Mouse (Mus musculus) forebrain, embryonic 15.5 days (tissue): Measurements from ENCODE around the gene Etl4. TPM values are rescaled to one million over a fixed set of nuclear protein-coding genes. Genes with fewer than 3 reads are reported as not detected.

Experiments
- ATAC-seq: fragments of 200-750 bp; cut with Nextera tagmentation; replicated peaks from 2 replicates; pipeline ENCODE4 v1.8.0; 2017; ENCODE audit warnings: mild to moderate bottlenecking, moderate TSS enrichment, moderate library complexity
- H3K27ac ChIP-seq: fragments of 300-500 bp; sonication (generic); replicated peaks from 2 replicates; pipeline ENCODE4 v1.5.1; 2015; ENCODE audit warnings: mild to moderate bottlenecking, inconsistent platforms
- H3K27me3 ChIP-seq: fragments of 300-500 bp; sonication (generic); 2 replicates; pipeline ENCODE4 v1.6.1; 2015; ENCODE audit warnings: inconsistent platforms
- H3K36me3 ChIP-seq: fragments of 300-500 bp; sonication (generic); 2 replicates; pipeline ENCODE4 v1.6.1; 2015; ENCODE audit warnings: mild to moderate bottlenecking, inconsistent platforms
- H3K4me1 ChIP-seq: fragments of 300-500 bp; sonication (generic); 2 replicates; pipeline ENCODE4 v1.6.1; 2015; ENCODE audit warnings: inconsistent platforms
- H3K4me2 ChIP-seq: fragments of 300-500 bp; sonication (generic); replicated peaks from 2 replicates; pipeline ENCODE4 v1.6.1; 2015; ENCODE audit warnings: mild to moderate bottlenecking, inconsistent platforms
- H3K4me3 ChIP-seq: fragments of 300-500 bp; sonication (generic); 2 replicates; pipeline ENCODE4 v1.5.1; 2015; ENCODE audit warnings: mild to moderate bottlenecking, inconsistent platforms
- H3K9ac ChIP-seq: fragments of 300-500 bp; sonication (generic); replicated peaks from 2 replicates; pipeline ENCODE4 v1.6.1; 2015; ENCODE audit warnings: mild to moderate bottlenecking, inconsistent platforms
- H3K9me3 ChIP-seq: fragments of 300-500 bp; sonication (generic); 2 replicates; pipeline ENCODE4 v1.6.1; 2016; ENCODE audit warnings: inconsistent platforms
- WGBS: fragments of 180-500 bp; shearing (Covaris S2); methylation state at CpG from one replicate; pipeline ENCODE4 v1.1.7; 2015; ENCODE audit warnings: mixed read lengths; 5-methylcytosine and 5-hydroxymethylcytosine counted together
- polyA plus RNA-seq: library from polyadenylated mRNA; unstranded; fragments of >200 nt; fragmentation: Nextera tagmentation; extraction: Ambion mirVana; gene quantifications from 2 replicates; pipeline ENCODE4 v1.2.1, GENCODE M21; 2015

Gene Etl4
- polyA plus RNA-seq, 1 experiment from 2014 or later: 15.7 TPM

DNA sequence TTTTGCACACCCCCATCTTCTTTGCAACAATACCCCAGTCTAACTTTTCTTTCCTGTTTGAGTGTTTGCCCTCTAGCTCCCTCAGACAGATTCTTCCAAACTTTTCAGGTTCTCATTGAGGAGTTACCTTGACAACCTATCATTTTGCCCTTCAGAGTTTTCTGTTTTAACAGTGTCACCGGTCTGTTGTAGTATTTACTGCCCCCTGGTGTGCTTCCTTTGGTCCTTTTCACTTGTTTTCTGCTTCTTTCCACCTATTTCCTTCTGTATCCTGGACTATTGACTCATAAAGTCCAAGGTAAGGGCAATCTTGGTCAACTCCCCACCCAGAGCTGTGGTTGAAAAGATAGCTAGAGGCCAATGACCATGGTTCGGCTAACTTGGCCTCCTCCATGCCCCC lies 569.6 kb downstream of the Etl4 start:
- no peaks in the 10 kb centered on the region for H3K9me3 ChIP-seq
- no peak overlapping the region for H3K4me2 ChIP-seq
- WGBS: 89% methylated on average over 2 of the region's 2 CpGs
- H3K4me1 ChIP-seq: no peaks in the 10 kb centered on the region
- no peak overlapping the region for H3K4me3 ChIP-seq
- H3K36me3 ChIP-seq: no peaks in the 10 kb centered on the region
- no peak for ATAC-seq
- no peaks in the 10 kb centered on the region for H3K27me3 ChIP-seq
- H3K27ac ChIP-seq: no peak overlapping the region
- H3K9ac ChIP-seq: no peak overlapping the region

DNA sequence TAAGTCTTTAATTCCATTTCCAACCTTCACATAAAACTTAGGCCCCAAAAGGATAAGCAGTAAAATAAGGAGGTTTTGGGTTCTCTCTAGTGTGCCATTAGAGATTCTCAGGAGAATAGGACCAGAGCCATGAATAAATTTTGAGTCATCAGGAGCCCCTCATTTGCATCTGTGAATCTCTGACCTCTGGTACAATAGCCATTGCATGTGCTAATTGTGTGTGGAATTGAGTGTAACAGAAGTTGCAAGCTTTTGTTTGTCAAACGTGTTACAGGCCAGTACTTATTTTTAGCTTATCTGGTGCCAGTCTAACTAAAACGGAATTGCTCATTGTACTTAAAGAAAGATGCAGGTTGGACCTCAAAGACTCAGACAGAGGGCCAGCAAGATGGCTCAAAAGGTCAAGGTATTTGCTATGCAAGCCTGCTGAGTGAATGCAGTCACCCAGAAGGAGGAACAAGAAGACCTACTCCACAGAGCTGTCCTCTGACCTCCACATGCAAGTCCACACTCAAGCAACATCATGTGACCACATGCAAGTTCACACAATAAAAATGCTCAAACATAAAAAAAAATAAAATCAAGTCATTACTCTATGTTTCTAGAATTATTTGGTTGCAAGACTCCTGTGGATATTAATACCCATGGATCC lies 576.7 kb downstream of the Etl4 start:
- no peaks in the 10 kb centered on the region for H3K36me3 ChIP-seq
- H3K4me1 ChIP-seq: no peaks in the 10 kb centered on the region
- no peak for ATAC-seq
- H3K27ac ChIP-seq: no peak overlapping the region
- no peaks in the 10 kb centered on the region for H3K9me3 ChIP-seq
- H3K4me2 ChIP-seq: no peak overlapping the region
- H3K27me3 ChIP-seq: no peaks in the 10 kb centered on the region
- no peak overlapping the region for H3K9ac ChIP-seq
- H3K4me3 ChIP-seq: no peak overlapping the region
- 6% methylated on average over 2 of the region's 2 CpGs for WGBS

DNA sequence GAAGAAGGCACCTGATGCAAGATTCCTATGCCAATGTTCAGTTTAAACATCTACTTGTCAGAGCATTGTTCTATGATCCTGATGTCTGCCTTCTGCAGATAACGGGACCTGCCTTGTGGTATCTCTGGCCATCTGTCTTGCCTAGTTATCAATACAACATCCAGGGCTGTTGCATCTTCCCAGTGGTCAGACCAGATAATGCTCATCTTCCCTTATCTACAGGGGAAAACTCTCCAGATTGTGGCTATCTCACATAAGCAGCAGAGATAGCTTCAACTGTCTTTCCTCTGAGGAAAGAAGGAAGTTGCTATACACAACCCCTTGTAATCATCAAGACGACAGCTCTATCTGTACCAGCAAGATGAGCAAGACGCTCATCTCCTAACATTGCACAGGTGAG lies 579.5 kb downstream of the Etl4 start:
- H3K27ac ChIP-seq: no peak overlapping the region
- H3K4me2 ChIP-seq: no peak overlapping the region
- H3K9ac ChIP-seq: no peak overlapping the region
- no peaks in the 10 kb centered on the region for H3K27me3 ChIP-seq
- H3K36me3 ChIP-seq: no peaks in the 10 kb centered on the region
- H3K4me3 ChIP-seq: no peak overlapping the region
- H3K9me3 ChIP-seq: no peaks in the 10 kb centered on the region
- ATAC-seq: no peak
- no peaks in the 10 kb centered on the region for H3K4me1 ChIP-seq
- WGBS: 98% methylated on average over 3 of the region's 3 CpGs

DNA sequence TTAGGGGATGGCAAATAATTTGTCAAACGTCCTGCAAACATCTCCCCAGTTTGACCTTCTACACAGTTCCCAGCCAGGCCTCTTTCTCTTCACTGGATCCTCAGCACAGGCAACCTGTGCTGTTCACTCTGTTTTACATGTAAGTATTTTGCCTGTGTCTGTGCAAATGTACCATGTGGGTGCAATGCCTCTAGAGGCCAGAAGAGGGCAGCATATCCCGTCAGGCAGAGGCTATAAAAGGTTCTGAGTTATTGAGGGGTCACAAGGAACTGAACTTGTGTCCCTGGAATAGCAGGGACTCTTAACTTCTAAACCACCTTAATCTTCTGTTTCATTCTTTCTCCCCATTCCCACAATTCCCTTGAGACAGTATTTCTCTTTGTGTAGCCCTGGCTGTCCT lies 582.5 kb downstream of the Etl4 start:
- H3K9ac ChIP-seq: no peak overlapping the region
- H3K4me1 ChIP-seq: no peaks in the 10 kb centered on the region
- H3K36me3 ChIP-seq: no peaks in the 10 kb centered on the region
- ATAC-seq: no peak
- no peak overlapping the region for H3K4me2 ChIP-seq
- WGBS: 43% methylated on average over 2 of the region's 2 CpGs
- H3K27ac ChIP-seq: no peak overlapping the region
- H3K9me3 ChIP-seq: no peaks in the 10 kb centered on the region
- H3K27me3 ChIP-seq: no peaks in the 10 kb centered on the region
- no peak overlapping the region for H3K4me3 ChIP-seq

DNA sequence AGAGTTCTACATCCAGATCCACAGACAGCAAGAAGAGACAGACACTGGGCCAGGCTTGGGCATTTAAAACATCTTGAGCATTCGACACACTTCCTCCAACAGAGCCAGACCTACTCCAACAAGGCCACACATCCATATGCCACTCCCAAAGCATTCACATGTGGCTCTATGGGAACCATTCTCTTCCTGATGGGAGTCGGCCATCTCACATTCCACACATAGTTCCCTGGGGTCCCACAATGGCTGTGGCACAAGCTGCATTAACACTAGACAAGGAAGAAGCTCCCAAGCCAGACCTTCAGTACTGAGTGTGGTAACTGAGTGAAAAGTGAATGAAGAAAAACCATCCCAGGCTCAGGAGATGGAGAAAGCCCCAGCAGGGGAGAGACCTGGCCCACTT lies 584.2 kb downstream of the Etl4 start:
- WGBS: 82% methylated on average over 2 of the region's 2 CpGs
- no peak overlapping the region for H3K27ac ChIP-seq
- H3K27me3 ChIP-seq: no peaks in the 10 kb centered on the region
- H3K9ac ChIP-seq: no peak overlapping the region
- H3K36me3 ChIP-seq: no peaks in the 10 kb centered on the region
- no peak overlapping the region for H3K4me2 ChIP-seq
- no peaks in the 10 kb centered on the region for H3K9me3 ChIP-seq
- H3K4me3 ChIP-seq: no peak overlapping the region
- no peak for ATAC-seq
- H3K4me1 ChIP-seq: no peaks in the 10 kb centered on the region

DNA sequence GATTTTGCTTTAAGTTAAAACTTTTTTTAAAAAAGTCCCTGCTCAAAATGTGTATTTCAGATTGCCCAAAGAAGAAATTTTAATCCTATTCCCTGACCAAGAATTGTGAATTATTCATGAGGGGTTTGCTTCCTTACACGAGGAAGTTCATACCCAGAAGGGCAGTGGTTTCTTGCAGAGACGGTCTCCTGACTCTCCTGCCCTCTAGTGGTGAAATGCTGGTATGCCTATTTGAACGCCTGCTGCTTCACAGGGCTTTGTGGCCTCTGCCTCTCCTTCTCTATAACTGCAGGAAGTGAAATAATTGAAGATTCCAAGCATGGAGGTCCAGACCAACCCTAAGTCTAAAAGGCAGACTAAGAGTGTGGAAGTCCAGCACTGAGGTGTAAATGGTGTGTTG lies 585.1 kb downstream of the Etl4 start:
- Histone ChIP-seq H3K4me3 (no peak overlapping the region), H3K9ac (no peak overlapping the region), H3K36me3 (no peaks in the 10 kb centered on the region), H3K4me2 (no peak overlapping the region), H3K9me3 (no peaks in the 10 kb centered on the region), H3K27me3 (no peaks in the 10 kb centered on the region), H3K4me1 (no peaks in the 10 kb centered on the region), H3K27ac (no peak overlapping the region)
- 9% methylated on average over 3 of the region's 3 CpGs for WGBS
- no peak; the same call in 1 of the 2 replicates for ATAC-seq

DNA sequence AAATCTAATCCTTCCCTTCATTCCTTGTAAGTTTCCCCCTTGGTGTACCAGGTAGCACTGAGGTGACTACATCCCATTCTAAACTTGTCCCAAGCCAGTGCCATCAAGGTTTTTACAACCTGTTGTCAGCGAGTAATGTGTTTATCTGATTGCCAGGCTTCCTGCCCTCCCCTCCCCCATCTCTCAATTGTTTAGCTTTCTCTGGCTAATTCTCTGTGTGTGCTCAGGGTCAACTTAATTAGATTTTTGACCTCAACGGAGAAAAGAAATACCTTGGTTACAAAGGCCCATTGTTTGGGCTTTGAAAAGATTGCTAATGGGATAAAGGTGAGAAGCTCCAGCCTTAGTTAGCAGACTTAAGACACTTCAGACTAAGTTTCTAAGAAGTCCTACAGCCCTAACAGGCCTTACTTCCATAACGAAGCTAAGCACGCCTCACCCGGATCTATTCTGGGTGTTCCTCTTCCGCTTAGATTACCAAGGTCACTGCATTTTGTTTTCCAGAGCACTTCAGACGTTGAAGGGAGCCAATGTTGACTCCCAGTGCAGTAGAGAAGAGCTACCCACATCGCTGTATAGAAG lies 586.7 kb downstream of the Etl4 start:
- WGBS: 19% methylated on average over 8 of the region's 8 CpGs
- Histone ChIP-seq H3K4me2 (no peak overlapping the region), H3K27ac (no peak overlapping the region), H3K36me3 (no peaks in the 10 kb centered on the region), H3K9me3 (no peaks in the 10 kb centered on the region), H3K27me3 (no peaks in the 10 kb centered on the region), H3K4me3 (no peak overlapping the region), H3K9ac (no peak overlapping the region), H3K4me1 (no peaks in the 10 kb centered on the region)
- no peak for ATAC-seq

DNA sequence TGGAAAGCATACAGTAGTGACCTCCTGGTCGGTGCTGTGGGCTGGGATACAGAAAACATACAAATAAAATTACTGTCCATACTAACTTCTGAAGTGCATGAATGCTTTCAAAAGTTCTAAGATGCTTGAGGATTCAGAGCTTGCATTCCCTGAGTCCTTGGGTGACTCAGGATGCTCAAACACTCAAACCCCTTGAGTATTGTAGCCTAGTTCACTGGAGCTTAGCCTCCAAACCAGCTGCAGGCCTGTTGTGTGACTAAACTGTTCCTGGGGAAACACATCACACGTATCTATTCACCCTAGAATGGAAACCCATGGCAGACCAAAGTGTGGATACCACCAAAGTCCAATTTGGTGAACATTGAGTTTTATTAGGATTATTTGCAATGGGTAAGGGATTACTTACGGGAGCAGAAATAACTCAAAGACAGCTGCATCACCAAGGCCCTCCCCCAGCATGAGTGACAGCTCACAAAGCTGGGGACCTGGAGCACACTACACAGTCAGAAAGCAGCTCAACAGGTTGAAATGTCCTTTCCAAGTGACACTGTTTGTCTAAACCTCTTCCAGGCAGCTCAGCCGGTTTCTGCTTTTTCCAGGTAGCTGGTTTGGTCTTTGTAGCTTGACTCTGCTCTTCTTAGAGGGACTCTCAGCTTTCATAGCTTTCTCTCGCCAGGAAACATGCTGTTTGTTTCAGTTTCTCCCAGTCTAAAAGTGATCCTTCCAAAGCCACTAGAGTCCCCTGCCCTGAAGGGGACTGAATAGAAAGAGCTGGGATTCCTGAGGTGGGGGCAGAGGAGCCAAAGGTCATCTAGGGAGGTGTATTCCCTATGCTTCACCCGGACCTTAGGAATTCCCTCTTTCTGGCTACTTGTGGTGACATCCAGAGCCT lies 598.5 kb downstream of the Etl4 start:
- H3K27ac ChIP-seq: no peak overlapping the region
- no peak for ATAC-seq
- H3K4me2 ChIP-seq: no peak overlapping the region
- H3K27me3 ChIP-seq: no peaks in the 10 kb centered on the region
- no peaks in the 10 kb centered on the region for H3K9me3 ChIP-seq
- WGBS: 64% methylated on average over 6 of the region's 6 CpGs
- no peaks in the 10 kb centered on the region for H3K36me3 ChIP-seq
- H3K4me3 ChIP-seq: no peak overlapping the region
- H3K9ac ChIP-seq: no peak overlapping the region
- no peaks in the 10 kb centered on the region for H3K4me1 ChIP-seq

DNA sequence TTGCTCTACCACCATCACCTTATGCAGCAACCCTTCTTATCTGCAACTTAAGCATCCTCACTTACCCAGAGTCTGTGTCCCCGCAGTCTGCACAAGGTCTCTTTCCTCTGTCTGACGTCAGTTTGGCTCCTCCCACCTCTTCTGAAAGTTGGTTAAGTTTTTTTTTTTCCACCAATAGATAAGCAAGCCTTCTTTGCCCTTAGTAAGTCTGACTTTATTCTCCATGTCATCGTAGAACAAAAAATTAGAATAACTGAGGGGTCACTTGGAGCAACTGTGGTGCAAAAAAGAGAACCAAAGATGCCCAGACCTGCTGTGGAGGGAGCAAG lies 599.1 kb downstream of the Etl4 start:
- ATAC-seq: no peak

DNA sequence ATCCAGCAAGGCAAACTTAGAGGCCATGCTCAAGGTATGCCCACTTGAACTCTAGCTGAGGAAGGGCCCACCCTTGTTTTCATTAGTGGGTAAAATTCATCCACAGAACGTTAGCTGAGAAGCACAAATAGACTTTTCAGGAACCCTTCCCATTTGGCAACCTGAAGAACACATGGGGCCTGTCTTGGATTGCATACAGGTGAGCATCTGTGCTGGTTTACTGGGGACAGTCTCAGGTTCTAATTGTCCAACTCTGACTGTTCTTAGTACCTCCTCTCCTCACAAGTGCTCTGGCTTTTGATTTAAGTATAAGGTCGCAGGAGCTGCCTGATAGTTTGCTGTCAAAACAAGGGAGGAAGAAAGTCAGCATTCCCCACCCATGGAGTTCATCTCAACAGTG lies 600.5 kb downstream of the Etl4 start:
- Histone ChIP-seq H3K27me3 (no peaks in the 10 kb centered on the region), H3K27ac (no peak overlapping the region), H3K9me3 (no peaks in the 10 kb centered on the region), H3K9ac (no peak overlapping the region), H3K4me3 (no peak overlapping the region), H3K4me1 (no peaks in the 10 kb centered on the region), H3K4me2 (no peak overlapping the region), H3K36me3 (no peaks in the 10 kb centered on the region)
- ATAC-seq: no peak
- 82% methylated on average over 2 of the region's 2 CpGs for WGBS

More for the DNA sequence above, 599.1 kb downstream of the Etl4 start:
- Histone ChIP-seq H3K4me1 (no peaks in the 10 kb centered on the region), H3K4me3 (no peak overlapping the region), H3K9me3 (no peaks in the 10 kb centered on the region), H3K27me3 (no peaks in the 10 kb centered on the region), H3K27ac (no peak overlapping the region), H3K9ac (no peak overlapping the region), H3K4me2 (no peak overlapping the region), H3K36me3 (no peaks in the 10 kb centered on the region)
- 77% methylated on average over 3 of the region's 3 CpGs for WGBS

DNA sequence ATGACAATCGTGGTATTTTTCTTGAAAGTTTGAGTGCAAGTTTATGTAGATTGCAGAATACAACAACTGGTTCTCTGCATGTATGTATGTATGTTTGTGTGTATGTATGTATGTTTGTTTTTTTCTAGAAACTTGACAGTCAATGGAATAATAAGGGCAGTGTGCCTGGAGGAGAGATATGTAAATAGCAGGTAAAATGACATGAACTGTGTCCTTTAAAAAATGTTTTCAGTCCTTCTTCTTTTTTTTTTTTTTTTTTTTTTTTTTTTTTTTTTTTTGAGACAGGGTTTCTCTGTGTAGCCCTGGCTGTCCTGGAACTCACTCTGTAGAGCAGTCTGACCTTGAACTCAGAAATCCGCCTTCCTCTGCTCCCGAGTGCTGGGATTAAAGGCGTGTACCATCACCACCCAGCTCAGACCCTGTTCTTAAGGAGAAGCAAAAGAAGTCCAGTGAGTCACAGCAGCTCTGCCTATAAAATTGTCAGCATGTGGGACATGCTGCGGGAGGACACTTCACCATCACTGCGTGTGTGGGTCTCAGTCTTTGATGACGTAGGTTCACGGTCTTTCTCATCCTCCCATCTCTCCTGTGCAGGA lies 606.8 kb downstream of the Etl4 start:
- Histone ChIP-seq H3K4me2 (no peak overlapping the region), H3K9ac (no peak overlapping the region), H3K4me3 (no peak overlapping the region), H3K27me3 (0 out of 2 replicates have a peak, but pooled peaks cover 4% of the 10 kb centered on the region), H3K27ac (no peak overlapping the region), H3K9me3 (no peaks in the 10 kb centered on the region), H3K4me1 (peaks cover 18% of the 10 kb centered on the region), H3K36me3 (no peaks in the 10 kb centered on the region)
- WGBS: 93% methylated on average over 8 of the region's 8 CpGs
- ATAC-seq: no peak

DNA sequence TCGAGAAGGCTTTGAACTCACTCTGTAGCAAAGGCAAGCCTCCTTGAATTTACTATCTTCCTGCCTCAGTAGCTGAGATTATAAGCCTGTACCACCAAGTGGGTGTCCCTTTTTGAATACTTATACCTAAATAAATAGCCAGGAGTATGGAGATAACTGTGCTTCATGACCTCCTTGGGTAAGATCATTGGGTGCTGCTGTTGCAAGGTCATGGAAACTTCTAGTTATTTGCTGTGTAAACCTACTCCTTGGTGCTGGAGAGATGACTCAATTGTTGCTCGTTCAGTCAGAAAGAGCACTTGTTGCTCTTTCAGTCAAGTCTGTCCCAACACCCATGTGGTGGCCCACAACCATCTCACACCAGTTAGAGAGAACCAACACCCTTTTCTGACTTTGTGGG lies 608.3 kb downstream of the Etl4 start:
- Histone ChIP-seq H3K9ac (no peak overlapping the region), H3K4me2 (no peak overlapping the region), H3K4me3 (no peak overlapping the region), H3K9me3 (no peaks in the 10 kb centered on the region), H3K4me1 (peaks cover 26% of the 10 kb centered on the region), H3K27ac (no peak overlapping the region), H3K27me3 (0 out of 2 replicates have a peak, but pooled peaks cover 4% of the 10 kb centered on the region), H3K36me3 (no peaks in the 10 kb centered on the region)
- 86% methylated on average over 2 of the region's 2 CpGs for WGBS
- ATAC-seq: no peak
